Mouse (Mus musculus) cortical plate, adult 2 months (tissue): ENCODE measurements around the gene Uxt.

ENCODE experiments used
- CTCF ChIP-seq: fragments of 200-500 bp; IDR thresholded peaks from 2 replicates; pipeline ENCODE4 v1.5.1; 2011; ENCODE audit warnings: mild to moderate bottlenecking, control low read depth, low read length; ENCODE audit not compliant: insufficient read depth; ENCODE audit errors: extremely low read depth
- POLR2A ChIP-seq: fragments of 200-500 bp; IDR thresholded peaks from 2 replicates; pipeline ENCODE4 v1.6.1; 2011; ENCODE audit warnings: mild to moderate bottlenecking, low read length, control low read depth; ENCODE audit not compliant: insufficient read depth; ENCODE audit errors: extremely low read depth

DNA sequence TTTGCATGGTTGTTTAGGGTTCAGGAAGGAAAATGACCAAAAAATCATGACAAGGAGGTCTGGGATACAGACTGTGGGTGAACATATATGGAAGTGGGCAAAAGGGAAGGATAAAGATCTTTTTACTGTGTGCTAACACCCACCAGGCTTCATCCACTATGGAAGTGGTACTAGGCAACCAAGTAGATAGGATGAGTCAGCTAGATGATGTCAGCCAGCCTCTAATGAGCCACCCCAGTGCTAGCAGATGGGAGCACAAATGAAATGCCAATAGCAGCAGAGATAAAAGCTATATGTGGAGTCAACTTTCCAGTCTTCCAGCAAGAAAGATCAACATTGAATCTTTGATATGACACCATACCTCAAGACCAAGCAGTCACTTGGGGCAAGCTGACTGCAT lies 46.7 kb downstream of the Uxt start:
- TF ChIP-seq POLR2A (no peak), CTCF (no peak)
